7 mouse cellular contexts compared by ENCODE assay signal in genomic region chr10:75835761-75836531, GRCm38 (mm10). TPM values are rescaled to one million over a fixed set of nuclear protein-coding genes. Genes with fewer than 3 reads are reported as not detected.
A peak's percentile ranks its signal among the peaks of the same experiment; 100 is the strongest.
DNase-seq lines count a peak whose midpoint lies in the region; ATAC-seq and TF ChIP-seq lines count a peak whose summit lies in the region.

No protein-coding gene starts in this region.

- peak overlapping the region; percentile 28; the same call in 1 of the 2 replicates for H3K4me2 ChIP-seq in hindbrain, embryonic 11.5 days (replicated peaks; ENCODE audit: low read depth, low read length)
- peak overlapping the region; percentile 50 for H3K4me2 ChIP-seq in limb, embryonic 14.5 days (replicated peaks; ENCODE audit: low read depth, low read length, severe bottlenecking)

- H3K4me3 ChIP-seq in E14TG2a.4 (replicated peaks; ENCODE audit: low read length) = peak overlapping the region; percentile 77
- no peak overlapping the region for H3K4me3 ChIP-seq in hindbrain, embryonic 11.5 days (ENCODE audit: low read depth, low read length)
- peak overlapping the region; percentile 24 for H3K4me3 ChIP-seq in limb, embryonic 14.5 days (replicated peaks; ENCODE audit: low read length)

- H3K9ac ChIP-seq in hindbrain, embryonic 11.5 days (ENCODE audit: low read depth, low read length) = no peak overlapping the region
- peak overlapping the region; percentile 14; the same call in 1 of the 2 replicates for H3K9ac ChIP-seq in limb, embryonic 14.5 days (ENCODE audit: low read depth, low read length, severe bottlenecking)

- no peaks in the 10 kb centered on the region for H3K9me3 ChIP-seq in E14TG2a.4 (ENCODE audit: low read length)
- H3K9me3 ChIP-seq in hindbrain, embryonic 11.5 days (ENCODE audit: control insufficient read depth, low read length) = no peaks in the 10 kb centered on the region
- no peaks in the 10 kb centered on the region for H3K9me3 ChIP-seq in limb, embryonic 14.5 days (ENCODE audit: control insufficient read depth, low read length)

- peak; percentile 34 for DNase-seq in R1 (ENCODE audit: low read depth, low spot score)
- no peak for DNase-seq in hindbrain, embryonic 11.5 days (ENCODE audit: low spot score)
- DNase-seq in limb, embryonic 14.5 days (ENCODE audit: low spot score) = peak; percentile 30
- DNase-seq in natural killer cell, adult 2 months (ENCODE audit: low spot score in 2 of 2) = peak; percentile 41 to 71
- no peak for DNase-seq in frontal cortex, postnatal 14 days (ENCODE audit: low spot score in 2 of 2)

- no peak for TF ChIP-seq POLR2A in limb, embryonic 14.5 days (IDR thresholded peaks at IDR 0.05; ENCODE audit: borderline replicate concordance, extremely low read depth, insufficient read depth, insufficient read length)

- peaks cover 4% of the 10 kb centered on the region; the same call in 1 of the 2 replicates for H3K27me3 ChIP-seq in E14TG2a.4 (ENCODE audit: insufficient read depth, low read length)
- H3K27me3 ChIP-seq in hindbrain, embryonic 11.5 days (ENCODE audit: control insufficient read depth, insufficient read depth, low read length) = peaks cover 11% of the 10 kb centered on the region
- no peaks in the 10 kb centered on the region for H3K27me3 ChIP-seq in limb, embryonic 14.5 days (ENCODE audit: control insufficient read depth, insufficient read depth, low read length)

- no peaks in the 10 kb centered on the region for H3K36me3 ChIP-seq in E14TG2a.4 (ENCODE audit: insufficient read depth, low read length)
- no peaks in the 10 kb centered on the region for H3K36me3 ChIP-seq in hindbrain, embryonic 11.5 days (ENCODE audit: control insufficient read depth, insufficient read depth, low read length)
- H3K36me3 ChIP-seq in limb, embryonic 14.5 days (ENCODE audit: control insufficient read depth, insufficient read depth, low read length) = no peaks in the 10 kb centered on the region

- ATAC-seq in hindbrain, embryonic 11.5 days (ENCODE audit: low FRiP score) = no peak
- no peak for ATAC-seq in limb, embryonic 14.5 days (ENCODE audit: low FRiP score, low read depth)
- ATAC-seq in monocyte, adult 5-6 weeks (replicated peaks; ENCODE audit: insufficient number of reproducible peaks, low FRiP score, low TSS enrichment, poor library complexity, severe bottlenecking) = no peak

- H3K27ac ChIP-seq in hindbrain, embryonic 11.5 days (ENCODE audit: low read depth, low read length) = no peak overlapping the region
- H3K27ac ChIP-seq in limb, embryonic 14.5 days (replicated peaks; ENCODE audit: low read depth, low read length) = no peak overlapping the region

- TF ChIP-seq CTCF in E14TG2a.4 (conservative IDR thresholded peaks at IDR 0.05; ENCODE audit: low read length) = no peak

- WGBS in hindbrain, embryonic 11.5 days = 24% methylated on average over 9 of the region's 10 CpGs
- 25% methylated on average over 8 of the region's 10 CpGs for WGBS in limb, embryonic 14.5 days

- H3K4me1 ChIP-seq in E14TG2a.4 (replicated peaks; ENCODE audit: low read depth, low read length) = peaks cover 71% of the 10 kb centered on the region
- no peaks in the 10 kb centered on the region; the same call in none of the 2 replicates for H3K4me1 ChIP-seq in hindbrain, embryonic 11.5 days (replicated peaks; ENCODE audit: control insufficient read depth, insufficient read depth, low read length)
- H3K4me1 ChIP-seq in limb, embryonic 14.5 days (ENCODE audit: control insufficient read depth, insufficient read depth, low read length) = peaks cover 23% of the 10 kb centered on the region

RNA-seq across cellular contexts. Expression of gene Gstt2, which starts 1.3 kb away (rescaled TPM):
- 7.8 and 10.0 TPM in 2 replicates for polyA plus RNA-seq in hindbrain, embryonic 11.5 days (2014; fragmentation: Nextera tagmentation; extraction: Ambion mirVana)
- 24.8 and 28.7 TPM in 2 replicates for polyA plus RNA-seq in limb, embryonic 14.5 days (2012; rRNA removed)
- polyA plus RNA-seq in limb, embryonic 14.5 days (2014; fragmentation: Nextera tagmentation; extraction: Ambion mirVana) = 12.3 and 17.5 TPM in 2 replicates
- 9.0 to 12.5 TPM (median 10.7 TPM) in 3 replicates for total RNA-seq in monocyte, adult 5-6 weeks (2017)

RNA-seq across cellular contexts. Expression of gene Gstt4, which starts 13.6 kb away (rescaled TPM):
- polyA plus RNA-seq in hindbrain, embryonic 11.5 days (2014; fragmentation: Nextera tagmentation; extraction: Ambion mirVana) = not detected in 2 replicates
- polyA plus RNA-seq in limb, embryonic 14.5 days (2012; rRNA removed) = 0.08 TPM in 1 of 2 replicates, not detected in the other
- not detected in 2 replicates for polyA plus RNA-seq in limb, embryonic 14.5 days (2014; fragmentation: Nextera tagmentation; extraction: Ambion mirVana)
- total RNA-seq in monocyte, adult 5-6 weeks (2017) = 0.49 TPM in 1 of 3 replicates, not detected in the others

RNA-seq across cellular contexts. Expression of gene Mif, which starts 24.1 kb away (rescaled TPM):
- polyA plus RNA-seq in hindbrain, embryonic 11.5 days (2014; fragmentation: Nextera tagmentation; extraction: Ambion mirVana) = 1,947 and 1,962 TPM in 2 replicates
- polyA plus RNA-seq in limb, embryonic 14.5 days (2012; rRNA removed) = 1,684 and 2,799 TPM in 2 replicates
- polyA plus RNA-seq in limb, embryonic 14.5 days (2014; fragmentation: Nextera tagmentation; extraction: Ambion mirVana) = 1,598 and 1,615 TPM in 2 replicates
- total RNA-seq in monocyte, adult 5-6 weeks (2017) = 37.4 to 54.1 TPM (median 41.4 TPM) in 3 replicates

RNA-seq across cellular contexts. Expression of gene Gstt1, which starts 37.6 kb away (rescaled TPM):
- 5.0 and 5.6 TPM in 2 replicates for polyA plus RNA-seq in hindbrain, embryonic 11.5 days (2014; fragmentation: Nextera tagmentation; extraction: Ambion mirVana)
- polyA plus RNA-seq in limb, embryonic 14.5 days (2012; rRNA removed) = 27.0 and 30.0 TPM in 2 replicates
- polyA plus RNA-seq in limb, embryonic 14.5 days (2014; fragmentation: Nextera tagmentation; extraction: Ambion mirVana) = 22.3 and 25.7 TPM in 2 replicates
- total RNA-seq in monocyte, adult 5-6 weeks (2017) = 2.1 TPM in 1 of 3 replicates, not detected in the others

RNA-seq across cellular contexts. Expression of gene Gstt3, which starts 54.7 kb away (rescaled TPM):
- polyA plus RNA-seq in hindbrain, embryonic 11.5 days (2014; fragmentation: Nextera tagmentation; extraction: Ambion mirVana) = 1.9 and 2.4 TPM in 2 replicates
- 24.0 and 26.3 TPM in 2 replicates for polyA plus RNA-seq in limb, embryonic 14.5 days (2012; rRNA removed)
- polyA plus RNA-seq in limb, embryonic 14.5 days (2014; fragmentation: Nextera tagmentation; extraction: Ambion mirVana) = 34.5 and 38.5 TPM in 2 replicates
- 1.1 to 2.1 TPM (median 1.9 TPM) in 3 replicates for total RNA-seq in monocyte, adult 5-6 weeks (2017)

Comparison
In these comparisons a context has a peak if more than half of its experiments do, and no peak if none do; other contexts are left out.
1. DNase-seq: peak in R1 (single experiment), limb, embryonic 14.5 days (single experiment) and natural killer cell, adult 2 months (2 of 2); none in hindbrain, embryonic 11.5 days (single experiment) and frontal cortex, postnatal 14 days (0 of 2).